Mouse (Mus musculus): ENCODE results near the gene Acvr2b. TPM values are rescaled to one million over a fixed set of nuclear protein-coding genes. Genes with fewer than 3 reads are reported as not detected.

The Acvr2b gene
- polyA plus RNA-seq, 1 experiment from 2014 or later: 48.6 TPM

DNA sequence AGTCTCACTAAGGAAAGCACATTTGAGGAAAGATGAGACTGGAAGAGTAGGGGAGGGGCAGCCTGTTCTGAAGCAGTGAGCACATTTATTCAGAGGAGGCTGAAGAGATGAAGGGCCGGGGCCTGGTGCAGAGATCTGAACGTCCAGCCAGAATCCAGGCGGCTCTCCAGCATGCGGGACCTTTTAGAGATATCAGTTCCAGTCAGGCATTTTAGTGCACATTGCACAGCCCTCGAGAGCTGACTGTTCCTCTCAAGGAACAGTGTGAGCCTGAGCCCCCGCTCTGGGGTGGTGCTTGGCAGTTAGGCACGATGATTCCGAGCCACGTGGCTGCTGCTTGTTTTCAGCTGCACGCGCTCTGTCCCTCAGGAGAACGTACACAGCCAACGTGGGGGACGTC, 55.2 kb downstream of the Acvr2b start:
- Histone ChIP-seq H3K9ac (no peak overlapping the region), H3K36me3 (peaks cover 47% of the 10 kb centered on the region), H3K4me2 (no peak overlapping the region), H3K4me3 (no peak overlapping the region), H3K4me1 (replicated peaks) (no peaks in the 10 kb centered on the region), H3K9me3 (no peaks in the 10 kb centered on the region), H3K27me3 (no peaks in the 10 kb centered on the region), H3K27ac (no peak overlapping the region)
- 92% methylated on average over 14 of the region's 14 CpGs for WGBS
- ATAC-seq (ENCODE audit: low FRiP score): no peak

DNA sequence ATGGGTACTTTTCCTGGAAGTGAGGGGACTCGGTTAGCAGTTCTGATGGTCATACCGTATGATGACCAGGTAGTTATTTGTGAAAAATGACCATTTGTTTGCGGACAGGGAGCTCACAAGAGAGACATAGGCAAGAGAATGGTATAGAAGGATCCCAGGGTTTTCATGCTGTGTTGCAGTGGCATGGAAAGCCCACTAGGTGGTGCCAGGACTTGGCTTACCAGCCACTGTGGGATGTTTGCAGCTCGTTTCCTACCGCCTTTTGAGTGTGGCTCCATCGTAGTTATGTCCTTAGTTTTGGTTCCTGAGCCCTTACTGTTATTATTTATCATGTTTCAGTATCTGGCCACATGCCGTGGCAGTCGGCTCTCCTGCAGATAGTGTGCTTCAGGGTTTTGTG, 58.5 kb downstream of the Acvr2b start:
- Histone ChIP-seq H3K27me3 (no peaks in the 10 kb centered on the region), H3K36me3 (peaks cover 60% of the 10 kb centered on the region), H3K27ac (no peak overlapping the region), H3K9ac (no peak overlapping the region), H3K4me3 (no peak overlapping the region), H3K4me2 (no peak overlapping the region), H3K4me1 (replicated peaks) (no peaks in the 10 kb centered on the region), H3K9me3 (no peaks in the 10 kb centered on the region)
- ATAC-seq (ENCODE audit: low FRiP score): peak; percentile 72; the same call in 1 of the 2 replicates
- WGBS: 43% methylated on average over 8 of the region's 8 CpGs

DNA sequence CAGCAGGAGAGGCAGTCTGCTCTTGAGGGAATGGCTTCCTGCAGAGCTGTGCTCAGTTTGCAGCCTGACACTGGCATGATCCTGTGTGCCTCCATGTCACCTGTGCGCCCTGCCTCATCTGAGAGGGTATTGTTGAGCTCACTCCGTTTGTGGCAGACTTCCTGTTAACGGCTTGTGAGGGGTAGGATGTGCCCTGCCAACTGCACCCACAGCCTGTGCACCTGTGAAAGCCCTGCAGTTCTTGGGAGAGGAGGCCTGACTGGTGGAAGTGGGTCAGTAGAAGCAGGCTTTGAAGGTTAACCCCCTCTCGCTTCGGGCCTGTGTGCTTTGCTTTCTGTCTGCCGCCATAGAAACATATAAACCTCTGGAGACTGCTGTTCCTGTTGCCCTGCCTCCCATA, 63.1 kb downstream of the Acvr2b start:
- no peak overlapping the region for H3K4me2 ChIP-seq
- no peak for ATAC-seq (ENCODE audit: low FRiP score)
- H3K9me3 ChIP-seq: no peaks in the 10 kb centered on the region
- no peak overlapping the region for H3K27ac ChIP-seq
- no peaks in the 10 kb centered on the region for H3K27me3 ChIP-seq
- no peak overlapping the region for H3K4me3 ChIP-seq
- H3K36me3 ChIP-seq: peaks cover 70% of the 10 kb centered on the region
- WGBS: 86% methylated on average over 6 of the region's 6 CpGs
- no peaks in the 10 kb centered on the region for H3K4me1 ChIP-seq (replicated peaks)
- no peak overlapping the region for H3K9ac ChIP-seq

DNA sequence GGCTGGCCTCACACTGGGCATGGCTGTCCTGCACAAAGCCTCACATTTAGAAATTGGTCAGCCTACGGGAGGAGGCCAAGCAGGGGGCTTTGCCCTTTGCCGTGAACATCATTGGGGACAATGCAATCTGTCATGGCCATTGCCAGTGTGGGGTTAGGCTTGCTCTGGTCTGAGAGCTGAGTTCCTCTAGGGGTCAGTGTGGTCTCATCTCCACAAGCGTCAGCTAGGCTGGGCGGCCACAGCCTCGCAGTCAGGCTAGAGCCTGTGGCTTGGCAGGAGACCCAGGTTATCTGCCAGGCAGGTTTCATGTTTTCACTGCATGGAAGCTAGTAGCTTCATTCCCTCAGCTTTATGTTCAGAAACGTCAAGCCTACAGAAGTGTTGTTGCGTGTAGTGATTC, 63.7 kb downstream of the Acvr2b start:
- H3K4me3 ChIP-seq: no peak overlapping the region
- H3K9me3 ChIP-seq: no peaks in the 10 kb centered on the region
- peaks cover 74% of the 10 kb centered on the region for H3K36me3 ChIP-seq
- no peak overlapping the region for H3K27ac ChIP-seq
- H3K9ac ChIP-seq: no peak overlapping the region
- no peaks in the 10 kb centered on the region for H3K27me3 ChIP-seq
- H3K4me1 ChIP-seq (replicated peaks): no peaks in the 10 kb centered on the region
- no peak overlapping the region for H3K4me2 ChIP-seq
- 0 out of 2 replicates have a peak, but pooled peaks have one; percentile 52 for ATAC-seq (ENCODE audit: low FRiP score)
- WGBS: 53% methylated on average over 7 of the region's 7 CpGs

DNA sequence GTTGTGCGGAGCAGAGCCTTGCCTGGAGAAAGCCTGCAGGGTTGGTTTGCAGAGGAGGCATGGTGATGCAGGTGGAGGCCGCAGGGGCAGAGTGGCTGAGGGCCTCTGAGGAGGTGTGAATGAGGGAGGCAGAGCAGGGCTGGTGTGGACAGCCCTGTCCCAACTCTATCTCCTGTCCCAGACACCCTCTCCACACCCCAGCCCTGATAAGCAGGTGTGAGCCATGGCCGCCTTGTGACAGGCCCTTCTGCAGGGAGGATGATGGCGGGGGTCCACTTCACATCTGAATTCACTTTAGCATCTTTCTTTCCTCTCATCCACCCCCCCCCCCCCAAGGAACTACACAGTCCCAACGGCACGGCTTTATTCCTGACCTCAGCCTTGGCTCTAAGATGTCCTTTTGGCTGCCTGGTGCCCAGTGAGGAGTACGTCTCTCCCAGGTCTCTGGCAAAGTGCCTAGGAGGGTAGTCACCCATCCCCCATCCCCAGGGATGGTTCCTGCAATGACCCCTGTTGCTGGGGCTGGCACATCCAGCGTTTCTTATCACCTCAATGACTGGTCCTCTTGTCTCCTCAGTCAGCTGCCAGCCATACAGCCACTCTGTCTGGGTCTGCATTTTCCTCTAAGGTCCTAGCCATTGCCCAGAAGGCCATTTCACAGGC, 67.9 kb downstream of the Acvr2b start:
- Histone ChIP-seq H3K4me2 (no peak overlapping the region), H3K36me3 (peaks cover 52% of the 10 kb centered on the region), H3K27me3 (no peaks in the 10 kb centered on the region), H3K27ac (no peak overlapping the region), H3K9ac (no peak overlapping the region), H3K4me3 (no peak overlapping the region), H3K9me3 (no peaks in the 10 kb centered on the region), H3K4me1 (replicated peaks) (peaks cover 5% of the 10 kb centered on the region; the same call in 1 of the 2 replicates)
- WGBS: 78% methylated on average over 8 of the region's 8 CpGs
- ATAC-seq (ENCODE audit: low FRiP score): no peak

DNA sequence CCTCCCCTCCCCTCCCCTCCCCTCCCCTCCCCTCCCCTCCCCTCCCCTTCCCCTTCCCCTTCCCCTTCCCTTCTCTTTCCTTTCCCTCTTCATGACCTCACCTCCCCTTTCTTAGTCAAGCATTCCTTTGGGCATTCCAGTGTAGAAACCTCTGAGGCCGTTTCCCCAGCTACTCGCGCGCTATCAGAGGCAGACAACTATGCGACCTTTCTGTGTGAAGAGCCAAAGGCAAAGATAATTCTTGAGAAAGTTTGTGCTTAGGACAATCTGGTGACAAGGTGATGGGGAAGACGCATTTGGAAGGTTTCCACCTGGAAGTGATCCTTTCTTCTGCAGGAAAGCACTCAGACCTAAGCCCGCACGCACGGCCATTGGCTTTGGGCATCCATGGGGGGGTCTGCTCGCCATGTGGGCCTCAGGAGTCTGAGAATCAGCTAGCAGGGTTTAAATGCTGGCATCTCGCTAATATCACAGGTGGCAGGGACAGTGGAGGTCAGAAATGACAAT, 70.5 kb downstream of the Acvr2b start:
- Histone ChIP-seq H3K9ac (no peak overlapping the region), H3K4me3 (no peak overlapping the region), H3K4me1 (replicated peaks) (peaks cover 8% of the 10 kb centered on the region; the same call in 1 of the 2 replicates), H3K4me2 (no peak overlapping the region), H3K27ac (no peak overlapping the region), H3K9me3 (no peaks in the 10 kb centered on the region), H3K27me3 (no peaks in the 10 kb centered on the region), H3K36me3 (peaks cover 29% of the 10 kb centered on the region)
- ATAC-seq (ENCODE audit: low FRiP score): no peak
- 82% methylated on average over 11 of the region's 11 CpGs for WGBS

DNA sequence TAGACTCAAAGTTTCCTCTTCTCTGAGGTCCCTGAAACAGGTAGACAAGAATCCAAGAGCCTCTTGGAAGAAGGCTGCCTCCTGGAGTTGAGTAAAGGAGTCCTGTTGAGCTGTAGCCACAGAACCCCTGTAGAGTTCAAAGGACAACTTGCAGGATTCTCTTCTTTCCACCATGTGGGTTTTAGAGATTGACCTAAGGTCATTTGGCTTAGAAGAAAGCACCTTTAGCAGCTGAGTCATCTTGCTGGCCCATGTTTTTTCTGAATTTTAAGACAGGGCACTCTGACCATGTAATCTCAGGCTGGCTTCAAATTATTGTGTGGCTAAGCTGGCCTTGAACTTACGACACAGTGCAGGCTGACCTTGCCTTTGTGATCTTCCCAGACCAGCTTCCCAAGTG, 71.1 kb downstream of the Acvr2b start:
- 89% methylated on average over 1 of the region's 1 CpGs for WGBS
- H3K27ac ChIP-seq: no peak overlapping the region
- ATAC-seq (ENCODE audit: low FRiP score): no peak
- H3K4me2 ChIP-seq: no peak overlapping the region
- H3K9me3 ChIP-seq: no peaks in the 10 kb centered on the region
- H3K4me3 ChIP-seq: no peak overlapping the region
- H3K27me3 ChIP-seq: no peaks in the 10 kb centered on the region
- no peak overlapping the region for H3K9ac ChIP-seq
- H3K4me1 ChIP-seq (replicated peaks): peaks cover 12% of the 10 kb centered on the region
- H3K36me3 ChIP-seq: peaks cover 24% of the 10 kb centered on the region

DNA sequence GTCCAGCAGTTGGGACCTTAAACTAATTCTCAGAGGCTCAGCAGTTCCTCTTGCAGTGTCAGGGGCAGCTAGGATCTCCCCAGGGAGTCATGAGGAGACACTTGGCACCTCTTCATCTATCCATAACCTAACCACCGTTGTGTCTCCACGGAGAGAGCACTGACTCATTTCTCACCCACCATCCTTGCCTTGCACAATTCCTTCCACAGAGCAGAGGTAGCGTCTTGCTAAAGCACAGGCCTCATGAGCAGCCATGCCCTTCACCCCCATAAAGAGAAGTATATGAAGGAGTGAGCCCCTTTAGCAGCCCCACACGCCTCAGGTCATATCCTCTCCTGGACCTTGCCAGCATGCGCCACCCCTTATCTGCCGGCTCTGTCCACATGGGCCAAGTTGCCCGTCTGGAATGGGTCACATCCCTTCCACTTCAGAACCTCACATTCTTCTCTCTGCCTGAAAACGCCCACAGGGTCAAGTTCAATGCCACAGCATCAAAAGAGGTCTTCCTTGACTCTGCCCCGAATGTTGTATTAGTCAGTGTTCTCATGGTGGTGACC, 71.8 kb downstream of the Acvr2b start:
- peaks cover 17% of the 10 kb centered on the region for H3K36me3 ChIP-seq
- H3K27ac ChIP-seq: no peak overlapping the region
- no peak for ATAC-seq (ENCODE audit: low FRiP score)
- H3K27me3 ChIP-seq: no peaks in the 10 kb centered on the region
- no peak overlapping the region for H3K4me2 ChIP-seq
- no peaks in the 10 kb centered on the region for H3K9me3 ChIP-seq
- WGBS: 83% methylated on average over 9 of the region's 9 CpGs
- peaks cover 19% of the 10 kb centered on the region for H3K4me1 ChIP-seq (replicated peaks)
- H3K4me3 ChIP-seq: no peak overlapping the region
- no peak overlapping the region for H3K9ac ChIP-seq

DNA sequence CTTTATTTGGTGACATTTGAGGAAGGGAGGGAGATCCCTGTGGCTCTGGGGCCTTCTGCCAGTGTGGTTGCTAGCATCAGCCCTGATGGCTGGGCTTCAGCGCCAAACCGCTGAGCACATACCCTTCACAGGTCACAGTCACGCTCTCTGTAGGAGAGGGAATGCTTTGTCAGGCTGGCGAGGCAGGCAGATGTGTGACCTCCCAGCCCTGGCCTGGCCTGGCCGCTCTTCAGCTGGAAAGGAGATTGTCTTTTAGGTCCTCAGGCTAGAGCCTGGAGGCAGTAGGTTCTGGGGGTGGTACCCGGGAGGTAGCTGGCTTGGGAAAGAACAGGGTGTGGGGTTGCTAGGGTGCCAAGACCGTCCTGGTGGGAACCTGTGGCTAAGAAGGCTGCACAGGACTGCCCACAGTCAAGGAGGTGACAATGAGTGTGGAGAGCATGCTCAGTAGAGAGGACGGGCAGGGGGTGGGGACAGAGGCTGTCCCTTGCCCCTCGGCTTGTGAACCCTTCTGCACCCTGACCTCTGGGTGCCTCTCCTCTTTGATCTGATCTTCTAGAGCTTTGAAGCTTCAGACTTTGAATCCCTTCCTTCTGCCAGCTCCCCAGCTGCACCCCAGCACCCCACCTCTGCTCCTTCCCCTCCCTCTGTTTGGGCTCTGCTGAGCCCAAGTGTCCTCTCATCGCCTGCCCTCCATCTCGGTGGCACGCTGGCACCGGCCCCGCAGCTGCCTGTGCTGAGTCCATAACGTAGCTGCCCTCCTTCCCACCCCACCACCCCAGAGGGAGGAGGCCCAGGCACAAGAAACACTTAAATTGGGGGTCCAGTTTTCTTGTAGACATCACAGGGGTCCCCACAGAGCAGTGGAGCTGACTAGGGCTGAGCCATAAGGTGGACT, 73.0 kb downstream of the Acvr2b start:
- Histone ChIP-seq H3K4me3 (no peak overlapping the region), H3K36me3 (peaks cover 14% of the 10 kb centered on the region), H3K9ac (0 out of 2 replicates have a peak overlapping the region, but pooled peaks have one; percentile 24), H3K9me3 (no peaks in the 10 kb centered on the region), H3K27me3 (no peaks in the 10 kb centered on the region), H3K4me2 (no peak overlapping the region), H3K4me1 (replicated peaks) (peaks cover 29% of the 10 kb centered on the region), H3K27ac (no peak overlapping the region)
- ATAC-seq (ENCODE audit: low FRiP score): no peak
- 58% methylated on average over 15 of the region's 15 CpGs for WGBS

DNA sequence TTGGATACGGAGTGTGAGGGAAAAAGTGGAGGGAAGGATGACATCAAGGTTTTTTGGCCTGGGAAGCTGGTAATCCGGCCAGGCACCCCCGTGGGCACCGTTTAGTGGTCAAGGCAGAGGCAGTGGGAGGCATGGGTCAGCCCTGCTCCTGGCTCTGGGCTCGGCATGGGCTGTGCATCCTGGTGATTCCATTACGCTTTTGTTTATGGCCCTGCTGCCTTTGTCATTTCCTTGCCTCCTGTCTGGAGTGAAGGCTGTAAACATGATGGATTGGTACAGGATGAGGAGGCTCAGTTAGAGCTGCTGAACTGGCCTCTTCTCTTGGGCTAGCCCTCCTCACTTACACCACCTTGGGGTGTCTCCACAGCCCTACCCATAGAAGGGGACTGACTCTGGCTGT, 75.8 kb downstream of the Acvr2b start:
- no peak for ATAC-seq (ENCODE audit: low FRiP score)
- H3K36me3 ChIP-seq: no peaks in the 10 kb centered on the region
- H3K4me1 ChIP-seq (replicated peaks): peaks cover 29% of the 10 kb centered on the region
- H3K27ac ChIP-seq: no peak overlapping the region
- no peaks in the 10 kb centered on the region for H3K9me3 ChIP-seq
- H3K4me3 ChIP-seq: no peak overlapping the region
- WGBS: 44% methylated on average over 6 of the region's 6 CpGs
- no peaks in the 10 kb centered on the region for H3K27me3 ChIP-seq
- H3K4me2 ChIP-seq: no peak overlapping the region
- H3K9ac ChIP-seq: 0 out of 2 replicates have a peak overlapping the region, but pooled peaks have one; percentile 31

DNA sequence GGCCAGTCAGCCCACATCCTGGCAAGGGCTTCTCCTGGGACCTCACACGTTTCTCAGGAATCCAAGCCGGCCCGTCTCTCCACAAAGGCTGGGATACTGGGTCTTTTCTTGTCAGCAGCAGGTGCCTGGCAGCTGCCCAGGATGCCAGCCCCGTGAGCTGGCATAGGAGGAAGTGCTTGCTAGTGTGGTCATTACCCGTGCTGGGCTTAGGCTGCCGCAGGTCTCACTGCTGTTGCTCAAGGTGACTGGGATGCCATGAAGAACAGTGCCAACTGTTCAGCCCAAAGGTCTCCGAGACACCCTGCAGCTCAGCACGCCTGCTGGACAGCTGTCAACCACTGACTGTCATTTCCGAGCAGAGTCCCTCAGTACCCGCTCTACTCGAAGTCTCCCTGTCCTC, 76.4 kb downstream of the Acvr2b start:
- ATAC-seq (ENCODE audit: low FRiP score): no peak
- no peak overlapping the region for H3K4me2 ChIP-seq
- WGBS: 77% methylated on average over 11 of the region's 11 CpGs

DNA sequence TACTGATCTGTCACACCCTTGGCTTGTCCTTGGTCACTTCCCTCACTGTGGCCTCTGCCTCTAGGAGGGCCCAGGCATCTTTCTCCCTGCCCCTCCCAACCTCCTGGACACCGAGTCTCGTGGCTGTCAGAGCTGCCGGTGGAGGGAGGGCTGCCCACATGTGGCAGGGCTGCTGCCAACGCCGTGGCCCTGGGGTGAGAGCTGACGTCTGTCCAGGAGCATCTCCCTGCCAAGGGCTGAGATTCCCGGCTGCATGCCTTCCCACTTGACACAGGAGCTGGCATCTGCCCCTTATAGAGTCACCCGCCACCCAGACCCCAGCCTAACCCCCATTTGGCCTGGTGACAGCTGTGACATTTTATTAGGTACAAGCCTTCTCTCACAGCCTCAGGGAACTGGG, 77.4 kb downstream of the Acvr2b start:
- Histone ChIP-seq H3K27ac (no peak overlapping the region), H3K9ac (no peak overlapping the region), H3K4me3 (no peak overlapping the region), H3K4me1 (replicated peaks) (peaks cover 38% of the 10 kb centered on the region), H3K27me3 (no peaks in the 10 kb centered on the region), H3K9me3 (no peaks in the 10 kb centered on the region), H3K4me2 (no peak overlapping the region), H3K36me3 (no peaks in the 10 kb centered on the region)
- 68% methylated on average over 8 of the region's 8 CpGs for whole genome bisulfite sequencing
- ATAC-seq (ENCODE audit: low FRiP score): no peak

More for the DNA sequence above, 76.4 kb downstream of the Acvr2b start:
- Histone ChIP-seq H3K4me1 (replicated peaks) (peaks cover 29% of the 10 kb centered on the region), H3K36me3 (no peaks in the 10 kb centered on the region), H3K4me3 (no peak overlapping the region), H3K9me3 (no peaks in the 10 kb centered on the region), H3K27ac (no peak overlapping the region), H3K27me3 (no peaks in the 10 kb centered on the region), H3K9ac (no peak overlapping the region)

All from hindbrain, embryonic 13.5 days (tissue).